Mouse (Mus musculus): ENCODE data around the gene Tmem128. TPM values are rescaled to one million over a fixed set of nuclear protein-coding genes. Genes with fewer than 3 reads are reported as not detected.

The Tmem128 gene
- polyA plus RNA-seq, 1 experiment from 2014 or later: 75.5 TPM

DNA sequence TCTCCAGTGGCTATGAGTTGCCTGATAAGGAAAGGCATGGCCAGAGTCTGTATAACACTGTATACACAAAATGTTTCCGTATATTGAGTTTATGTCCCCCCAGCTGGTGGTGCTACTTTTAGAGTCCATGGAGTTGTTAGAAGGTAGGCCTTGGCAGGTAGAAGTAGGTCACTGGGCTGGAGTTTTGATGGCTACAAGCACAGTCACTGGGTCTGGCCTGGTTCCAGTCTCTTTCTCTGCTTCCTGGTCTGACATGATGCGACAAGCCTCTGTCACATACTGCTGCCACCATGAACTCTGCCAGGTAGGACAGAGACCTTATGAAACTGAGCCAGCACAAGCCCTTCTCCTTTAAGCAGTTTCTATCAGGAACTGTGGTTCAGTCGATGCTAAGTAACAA, 28.5 kb downstream of the Tmem128 start:
- no peaks in the 10 kb centered on the region for H3K36me3 ChIP-seq (replicated peaks)
- no peak overlapping the region for H3K4me3 ChIP-seq
- H3K4me1 ChIP-seq: no peaks in the 10 kb centered on the region
- H3K27me3 ChIP-seq (ENCODE audit: poor library complexity, severe bottlenecking): no peaks in the 10 kb centered on the region
- H3K9me3 ChIP-seq: no peaks in the 10 kb centered on the region
- no peak overlapping the region for H3K27ac ChIP-seq
- WGBS: 88% methylated on average over 3 of the region's 3 CpGs
- no peak for DNase-seq (ENCODE audit: extremely low spot score, low spot score)

DNA sequence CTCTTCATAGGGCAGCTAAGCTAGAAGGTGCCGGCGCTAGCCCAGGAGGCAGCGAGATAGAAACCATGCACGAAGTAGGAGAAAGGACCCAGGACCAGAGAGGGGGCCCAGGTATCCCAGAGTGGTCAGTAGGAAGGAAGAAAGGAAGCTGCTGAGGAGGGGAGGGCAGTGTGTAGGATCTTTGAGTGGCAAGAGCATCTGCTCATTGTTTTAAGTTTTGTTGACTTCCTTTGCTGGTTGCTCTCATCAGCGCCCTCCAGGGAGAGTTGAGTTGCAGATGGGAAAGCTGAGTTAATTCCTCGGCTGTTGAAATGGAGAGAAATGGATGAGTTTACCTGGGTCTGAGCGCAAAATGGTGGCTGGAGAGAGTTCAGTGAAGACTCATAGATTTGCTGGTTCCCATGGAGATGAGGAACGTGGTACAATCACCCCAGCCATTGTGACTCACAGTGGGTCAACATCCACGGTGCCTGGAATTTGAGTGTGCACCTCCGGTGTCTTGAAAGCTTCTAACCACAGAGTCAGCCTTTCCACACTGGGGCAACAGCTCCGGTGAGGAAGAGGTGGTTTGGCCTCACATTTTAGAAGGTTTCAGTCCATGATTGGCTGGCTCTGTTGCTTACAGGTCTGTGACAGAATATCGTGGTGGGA, 41.9 kb downstream of the Tmem128 start:
- Histone ChIP-seq H3K27ac (no peak overlapping the region), H3K4me1 (peaks cover 3% of the 10 kb centered on the region; the same call in 1 of the 2 replicates), H3K4me3 (no peak overlapping the region), H3K9me3 (no peaks in the 10 kb centered on the region), H3K27me3 (ENCODE audit: poor library complexity, severe bottlenecking) (no peaks in the 10 kb centered on the region), H3K36me3 (replicated peaks) (no peaks in the 10 kb centered on the region)
- no peak for DNase-seq (ENCODE audit: extremely low spot score, low spot score)
- WGBS: 91% methylated on average over 12 of the region's 12 CpGs

DNA sequence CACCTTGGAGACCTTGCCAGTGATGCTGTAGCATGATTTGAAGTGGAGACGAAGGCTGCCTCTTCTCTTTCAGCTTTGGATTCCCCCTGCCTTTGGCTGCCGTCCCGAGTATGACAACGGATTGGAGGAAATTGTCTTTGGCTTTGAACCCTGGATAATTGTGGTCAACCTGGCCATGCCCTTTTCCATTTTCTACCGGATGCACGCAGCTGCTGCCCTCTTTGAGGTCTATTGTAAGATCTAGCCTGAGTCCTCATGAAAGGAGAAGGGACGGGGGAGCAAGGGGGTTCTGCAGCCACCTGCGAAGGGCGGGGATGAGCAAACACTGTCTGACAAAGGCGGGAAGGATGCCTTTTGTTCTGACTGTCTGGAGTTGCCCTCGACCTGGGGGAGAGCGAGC, 42.7 kb downstream of the Tmem128 start:
- DNase-seq (ENCODE audit: extremely low spot score, low spot score): no peak
- Histone ChIP-seq H3K4me1 (peaks cover 3% of the 10 kb centered on the region; the same call in 1 of the 2 replicates), H3K27ac (no peak overlapping the region)

DNA sequence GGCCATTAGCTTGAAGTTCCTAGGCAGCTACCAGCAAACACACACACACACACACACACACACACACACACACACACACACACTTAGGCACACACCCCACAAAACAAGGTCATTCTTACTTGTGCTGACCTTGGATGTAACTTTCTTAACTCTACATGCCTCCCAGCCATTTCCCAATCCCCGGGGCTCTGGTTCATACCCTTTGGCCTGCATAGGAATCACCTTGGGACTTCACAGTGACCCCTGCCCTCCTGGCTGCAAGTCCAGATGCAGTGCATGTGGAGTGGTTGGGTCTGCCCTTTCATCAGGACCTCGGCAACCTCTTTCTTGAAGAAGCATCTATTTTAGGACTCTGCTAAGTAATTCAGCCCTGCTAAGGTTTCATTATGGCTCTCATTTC, 45.3 kb downstream of the Tmem128 start:
- H3K4me3 ChIP-seq: no peak overlapping the region
- WGBS: 83% methylated on average over 2 of the region's 2 CpGs
- no peak for DNase-seq (ENCODE audit: extremely low spot score, low spot score)
- H3K9me3 ChIP-seq: no peaks in the 10 kb centered on the region
- H3K36me3 ChIP-seq (replicated peaks): no peaks in the 10 kb centered on the region
- H3K27ac ChIP-seq: no peak overlapping the region
- H3K27me3 ChIP-seq (ENCODE audit: poor library complexity, severe bottlenecking): peaks cover 20% of the 10 kb centered on the region
- peaks cover 8% of the 10 kb centered on the region for H3K4me1 ChIP-seq

More for the DNA sequence above, 42.7 kb downstream of the Tmem128 start:
- H3K4me3 ChIP-seq: no peak overlapping the region
- H3K36me3 ChIP-seq (replicated peaks): no peaks in the 10 kb centered on the region
- H3K27me3 ChIP-seq (ENCODE audit: poor library complexity, severe bottlenecking): no peaks in the 10 kb centered on the region
- no peaks in the 10 kb centered on the region for H3K9me3 ChIP-seq
- 41% methylated on average over 12 of the region's 12 CpGs for WGBS

DNA sequence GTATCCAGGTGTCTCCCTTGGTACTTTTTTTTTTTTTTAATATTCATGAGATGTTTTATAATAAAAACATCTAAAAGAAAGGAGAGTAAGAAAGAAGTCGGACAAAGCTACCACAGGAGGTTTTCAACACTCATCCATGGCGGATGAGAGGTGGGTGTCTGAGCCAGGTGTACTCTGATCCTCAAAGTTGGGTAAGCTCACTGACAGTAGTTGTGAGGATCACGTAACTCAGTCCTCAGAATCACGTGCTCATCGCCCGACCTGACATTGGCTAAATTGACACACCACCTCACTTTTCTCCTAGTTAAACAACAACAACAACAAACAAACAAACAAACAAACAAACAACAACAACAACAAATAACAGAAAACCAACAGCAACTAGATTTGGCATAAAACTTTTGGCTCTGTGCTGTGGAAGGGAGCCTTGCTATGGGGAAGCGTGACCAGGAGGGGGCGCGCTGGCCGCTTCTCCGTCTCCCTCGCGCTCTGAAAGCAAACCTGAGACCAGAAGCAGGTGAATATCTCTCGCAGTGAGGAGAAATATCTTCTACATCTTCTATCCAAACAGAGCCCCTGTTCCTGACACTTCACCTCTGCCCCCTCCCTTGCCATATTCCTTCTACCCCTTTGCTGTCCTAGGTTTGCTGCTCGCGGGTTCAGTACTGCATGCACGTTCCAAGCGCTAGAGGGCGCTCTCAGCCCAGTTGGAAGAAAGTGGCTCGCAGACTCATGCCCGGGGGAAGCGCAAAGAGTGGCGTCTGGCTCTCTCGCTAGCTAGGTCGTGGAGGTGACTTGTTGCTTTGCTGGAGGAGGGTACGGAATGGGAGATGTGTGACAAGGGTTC, 47.5 kb downstream of the Tmem128 start:
- Histone ChIP-seq H3K4me3 (peak overlapping the region; percentile 49), H3K27ac (peak overlapping the region; percentile 62; the same call in 1 of the 2 replicates), H3K4me1 (peaks cover 8% of the 10 kb centered on the region), H3K9me3 (no peaks in the 10 kb centered on the region), H3K36me3 (replicated peaks) (no peaks in the 10 kb centered on the region), H3K27me3 (ENCODE audit: poor library complexity, severe bottlenecking) (peaks cover 20% of the 10 kb centered on the region)
- 9% methylated on average over 26 of the region's 26 CpGs for WGBS
- peak; percentile 87 for DNase-seq (ENCODE audit: extremely low spot score, low spot score)

DNA sequence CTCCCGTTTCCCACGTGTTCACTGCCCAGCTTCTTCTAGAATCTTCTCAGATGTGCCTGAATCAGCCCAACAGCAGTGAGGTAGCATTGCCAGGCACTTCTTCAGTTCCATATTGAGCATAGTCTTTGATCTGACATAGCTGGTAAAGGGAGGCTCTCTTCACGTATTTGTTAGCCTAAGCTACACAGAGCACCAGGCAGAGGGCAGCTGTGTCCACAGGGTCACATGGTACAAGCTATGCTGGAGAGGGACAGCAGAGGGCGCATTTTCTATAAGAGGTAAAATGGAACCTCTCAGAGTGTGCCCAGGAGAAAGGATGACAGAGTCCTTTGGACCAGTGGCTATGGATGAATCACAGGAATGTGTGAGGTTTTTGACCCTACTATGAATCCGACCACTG, 48.9 kb downstream of the Tmem128 start:
- peaks cover 20% of the 10 kb centered on the region for H3K27me3 ChIP-seq (ENCODE audit: poor library complexity, severe bottlenecking)
- H3K27ac ChIP-seq: no peak overlapping the region
- 0 out of 2 replicates have a peak, but pooled peaks cover 3% of the 10 kb centered on the region for H3K9me3 ChIP-seq
- H3K4me1 ChIP-seq: peaks cover 5% of the 10 kb centered on the region
- H3K4me3 ChIP-seq: no peak overlapping the region
- H3K36me3 ChIP-seq (replicated peaks): no peaks in the 10 kb centered on the region
- WGBS: 55% methylated on average over 5 of the region's 5 CpGs
- peak; percentile 51 for DNase-seq (ENCODE audit: extremely low spot score, low spot score)

GRCm38 (mm10) chr5:38309795-38310194, 49.8 kb downstream of the Tmem128 start:
- H3K4me3 ChIP-seq: no peak overlapping the region
- H3K27ac ChIP-seq: no peak overlapping the region
- no peak for DNase-seq (ENCODE audit: extremely low spot score, low spot score)
- WGBS: 82% methylated on average over 3 of the region's 3 CpGs
- H3K9me3 ChIP-seq: 0 out of 2 replicates have a peak, but pooled peaks cover 3% of the 10 kb centered on the region
- peaks cover 5% of the 10 kb centered on the region for H3K4me1 ChIP-seq
- H3K27me3 ChIP-seq (ENCODE audit: poor library complexity, severe bottlenecking): peaks cover 20% of the 10 kb centered on the region
- no peaks in the 10 kb centered on the region for H3K36me3 ChIP-seq (replicated peaks)

Other genes starting within 250 kb of the Tmem128 start
- gene Stx18, start 221.4 kb upstream of the Tmem128 start, polyA plus RNA-seq (2016; fragmentation: Nextera tagmentation; extraction: Ambion mirVana): 52.0 and 54.4 TPM in 2 replicates
- 112 and 114 TPM in 2 replicates for gene Nsg1, start 100.3 kb upstream of the Tmem128 start, polyA plus RNA-seq (2016; fragmentation: Nextera tagmentation; extraction: Ambion mirVana)
- gene Zbtb49, start 39.7 kb upstream of the Tmem128 start, polyA plus RNA-seq (2016; fragmentation: Nextera tagmentation; extraction: Ambion mirVana): 16.0 and 18.0 TPM in 2 replicates
- gene Lyar, start 39.7 kb upstream of the Tmem128 start, polyA plus RNA-seq (2016; fragmentation: Nextera tagmentation; extraction: Ambion mirVana): 191 and 208 TPM in 2 replicates
- gene Otop1, start 15.8 kb downstream of the Tmem128 start, polyA plus RNA-seq (2016; fragmentation: Nextera tagmentation; extraction: Ambion mirVana): 0.04 TPM in 1 of 2 replicates, not detected in the other
- gene Drd5, start 59.2 kb downstream of the Tmem128 start, polyA plus RNA-seq (2016; fragmentation: Nextera tagmentation; extraction: Ambion mirVana): 0.05 TPM in 1 of 2 replicates, not detected in the other
- gene Slc2a9, start 243.0 kb downstream of the Tmem128 start, polyA plus RNA-seq (2016; fragmentation: Nextera tagmentation; extraction: Ambion mirVana): 0.22 and 0.47 TPM in 2 replicates

Measured in forebrain, embryonic 10.5 days (tissue).